Mouse (Mus musculus) CD4-positive, CD25-positive, alpha-beta regulatory T cell (primary cell): Measurements from ENCODE around the gene Gm5458. TPM values are rescaled to one million over a fixed set of nuclear protein-coding genes. Genes with fewer than 3 reads are reported as not detected.

Source experiments
- polyA plus RNA-seq: library from polyadenylated mRNA; unstranded; fragments of 100-300 nt; shearing (Covaris generic); gene quantifications from one replicate; pipeline ENCODE4 v1.2.1, GENCODE M21; 2017

Gene Gm5458
- polyA plus RNA-seq: not detected

GRCm38 (mm10) chr14:19602481-19602880 is at the start of gene Gm5458:
TSS of gene Gm5458 (minus strand) at chr14:19602581.

GRCm38 (mm10) chr14:19584804-19585667 is 17.3 kb downstream of the Gm5458 start, which contains the start of gene Gm2237:
TSS of gene Gm2237 (minus strand) at chr14:19585135.

GRCm38 (mm10) chr14:19549863-19550262 is 52.5 kb downstream of the Gm5458 start, which contains the start of gene Gm2244:
TSS of gene Gm2244 (minus strand) at chr14:19549963.

Other genes with a start within 250 kb of the Gm5458 start
- gene Gm21738, start 183.7 kb downstream of the Gm5458 start, polyA plus RNA-seq: 6.6 TPM
- not detected for gene Gm2244, start 52.6 kb downstream of the Gm5458 start, polyA plus RNA-seq
- 7.7 TPM for gene Gm2237, start 17.4 kb downstream of the Gm5458 start, polyA plus RNA-seq
- 2.3 TPM for gene Nid2, start 148.7 kb upstream of the Gm5458 start, polyA plus RNA-seq
- 119 TPM for gene Rtraf, start 221.2 kb upstream of the Gm5458 start, polyA plus RNA-seq